Mouse (Mus musculus): ENCODE measurements around the gene Slc16a1. TPM values are rescaled to one million over a fixed set of nuclear protein-coding genes. Genes with fewer than 3 reads are reported as not detected.
A peak's percentile ranks its signal among the peaks of the same experiment; 100 is the strongest.

The Slc16a1 gene
- total RNA-seq (2021) = 100 to 1,000 TPM; 104 to 117 TPM
- long read RNA-seq, experiment 1, full-length matches to known transcripts = 76 of 99 reads
- long read RNA-seq, experiment 1, partial matches to known transcripts = 21 of 99 reads
- long read RNA-seq, experiment 1, other reads (novel, unspliced or antisense) = 2 of 99 reads
- long read RNA-seq, experiment 2, full-length matches to known transcripts = 40 of 51 reads
- long read RNA-seq, experiment 2, partial matches to known transcripts = 10 of 51 reads
- long read RNA-seq, experiment 2, other reads (novel, unspliced or antisense) = 1 of 51 reads

- DNase-seq = peak; percentile 97
Measured at GRCm38 (mm10) chr3:104638403-104638779, at the start of gene Slc16a1. TSS of gene Slc16a1 (plus strand) at chr3:104638668.

- no peak for DNase-seq
Measured at GRCm38 (mm10) chr3:104596451-104597134, 41.9 kb upstream of the Slc16a1 start.

- peak; percentile 83 for DNase-seq
Measured at GRCm38 (mm10) chr3:104597135-104597764, 41.2 kb upstream of the Slc16a1 start.

GRCm38 (mm10) chr3:104599296-104600150, 38.9 kb upstream of the Slc16a1 start:
- no peak for DNase-seq

- DNase-seq = no peak
Measured at GRCm38 (mm10) chr3:104600691-104601090, 37.8 kb upstream of the Slc16a1 start.

- peak; percentile 41 for DNase-seq
Measured at GRCm38 (mm10) chr3:104601680-104602079, 36.8 kb upstream of the Slc16a1 start.

GRCm38 (mm10) chr3:104609690-104610380, 28.6 kb upstream of the Slc16a1 start:
- peak; percentile 60 for DNase-seq

- no peak for DNase-seq
Measured at GRCm38 (mm10) chr3:104610453-104611230, 27.8 kb upstream of the Slc16a1 start.

- DNase-seq = peak; percentile 41
Measured at GRCm38 (mm10) chr3:104611951-104612350, 26.5 kb upstream of the Slc16a1 start.

GRCm38 (mm10) chr3:104613102-104613501, 25.4 kb upstream of the Slc16a1 start:
- peak; percentile 53 for DNase-seq

- DNase-seq = no peak
Measured at GRCm38 (mm10) chr3:104614081-104614480, 24.4 kb upstream of the Slc16a1 start.

GRCm38 (mm10) chr3:104615216-104615615, 23.3 kb upstream of the Slc16a1 start:
- no peak for DNase-seq

- DNase-seq = peak; percentile 32
Measured at GRCm38 (mm10) chr3:104616155-104616554, 22.3 kb upstream of the Slc16a1 start.

- DNase-seq = no peak
Measured at GRCm38 (mm10) chr3:104621841-104622240, 16.6 kb upstream of the Slc16a1 start.

- DNase-seq = no peak
Measured at GRCm38 (mm10) chr3:104629810-104630209, 8.7 kb upstream of the Slc16a1 start.

GRCm38 (mm10) chr3:104630941-104631340, 7.5 kb upstream of the Slc16a1 start:
- no peak for DNase-seq

- no peak for DNase-seq
Measured at GRCm38 (mm10) chr3:104632560-104633162, 5.8 kb upstream of the Slc16a1 start.

GRCm38 (mm10) chr3:104636491-104636890, 2.0 kb upstream of the Slc16a1 start:
- no peak for DNase-seq

GRCm38 (mm10) chr3:104637427-104638402, 753 bp upstream of the Slc16a1 start:
- peak; percentile 48 for DNase-seq
